In the genomic region with DNA sequence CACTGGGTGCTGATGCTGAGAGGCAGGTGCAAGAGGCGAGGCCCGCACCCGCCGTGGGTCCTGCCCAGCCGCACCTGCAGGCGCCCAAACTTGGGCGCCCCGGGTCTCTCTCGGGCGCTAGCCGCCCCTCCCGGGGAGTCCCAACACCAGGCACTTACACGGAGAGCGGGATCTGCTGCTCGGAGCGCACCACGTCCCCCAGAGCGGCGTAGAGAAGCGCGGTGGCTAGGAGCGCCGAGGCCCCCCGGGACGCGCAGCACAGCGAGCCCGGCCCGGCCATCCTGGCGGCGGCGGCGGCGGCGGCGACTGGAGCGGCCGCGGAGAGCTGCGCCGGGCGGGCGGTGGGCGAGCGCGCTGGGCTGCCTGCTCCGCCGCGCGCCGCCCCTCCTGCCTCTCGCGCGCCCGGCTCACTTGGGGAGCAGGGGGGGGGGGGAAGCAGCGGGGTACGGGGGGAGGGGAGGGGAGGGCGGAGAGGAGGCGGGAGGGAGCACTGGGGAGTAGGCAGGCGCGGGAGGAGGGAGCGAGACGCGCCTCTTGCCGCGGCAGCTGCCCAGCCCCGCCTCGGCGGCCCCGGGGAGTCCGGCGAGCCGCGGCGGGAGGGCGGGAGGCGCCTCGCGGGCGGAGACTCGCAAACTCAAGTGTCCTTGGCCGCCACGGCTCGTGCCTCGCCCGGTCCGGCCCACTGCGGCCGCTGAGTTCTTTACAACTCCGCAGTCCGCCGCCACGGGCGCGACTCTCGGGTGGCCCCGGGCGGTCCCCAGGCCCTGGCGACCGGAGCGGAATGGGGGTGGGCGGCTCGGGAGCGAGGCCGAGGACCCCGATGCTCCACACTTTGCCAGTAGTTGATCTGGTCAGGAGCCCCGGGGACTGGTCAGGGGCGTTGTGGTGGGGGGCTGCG, we compare ENCODE assay signal across 8 mouse cellular contexts. TPM values are rescaled to one million over a fixed set of nuclear protein-coding genes. Genes with fewer than 3 reads are reported as not detected.
DNase-seq lines count a peak whose midpoint lies in the region; ATAC-seq and TF ChIP-seq lines count a peak whose summit lies in the region.

A gene (minus strand): TSS at position 377 of the 898 bp plus-strand sequence.

- peak within 1 kb of the TSS; percentile 85 for H3K27ac ChIP-seq in embryonic facial prominence, embryonic 10.5 days (replicated peaks)
- H3K27ac ChIP-seq in heart, adult 2 months = no peak within 1 kb of the TSS
- H3K27ac ChIP-seq in kidney, adult 2 months (ENCODE audit: insufficient read depth, low read depth, low read length) = no peak within 1 kb of the TSS
- H3K27ac ChIP-seq in limb, embryonic 10.5 days = peak within 1 kb of the TSS; percentile 81
- peak within 1 kb of the TSS; percentile 86 for H3K27ac ChIP-seq in midbrain, embryonic 13.5 days
- peak within 1 kb of the TSS; percentile 14; the same call in 1 of the 2 replicates for H3K27ac ChIP-seq in stomach, embryonic 16.5 days (ENCODE audit: low read length)

- no peak for TF ChIP-seq EP300 in heart, adult 2 months (IDR thresholded peaks at IDR 0.05; ENCODE audit: insufficient read depth, low read depth, low read length)

- H3K9me3 ChIP-seq in embryonic facial prominence, embryonic 10.5 days = no peaks in the 10 kb centered on the region
- H3K9me3 ChIP-seq in limb, embryonic 10.5 days (replicated peaks) = no peaks in the 10 kb centered on the region
- no peaks in the 10 kb centered on the region for H3K9me3 ChIP-seq in midbrain, embryonic 13.5 days
- no peaks in the 10 kb centered on the region for H3K9me3 ChIP-seq in stomach, embryonic 16.5 days (replicated peaks; ENCODE audit: control insufficient read depth, low read length)

- peak; percentile 79 for ATAC-seq in midbrain, embryonic 13.5 days
- ATAC-seq in stomach, embryonic 16.5 days (ENCODE audit: insufficient read depth, low FRiP score) = peak; percentile 80

- no peaks in the 10 kb centered on the region for H3K79me2 ChIP-seq in heart, adult 2 months (replicated peaks; ENCODE audit: control insufficient read depth, insufficient read depth, low read length)

- peak; percentile 86 to 88 for DNase-seq in adrenal gland, postnatal 36 days
- DNase-seq in embryonic facial prominence, embryonic 10.5 days (ENCODE audit: low spot score) = peak; percentile 79
- DNase-seq in heart, adult 2 months = peak; percentile 63 to 70
- peak; percentile 68 for DNase-seq in kidney, adult 2 months
- peak; percentile 76 for DNase-seq in limb, embryonic 10.5 days (ENCODE audit: low spot score)
- no peak for DNase-seq in spleen, postnatal 14 days (ENCODE audit: low spot score in 2 of 2)

- TF ChIP-seq POLR2A in heart, adult 2 months (IDR thresholded peaks at IDR 0.05; ENCODE audit: insufficient read depth, low read depth, low read length) = no peak
- no peak for TF ChIP-seq POLR2A in kidney, adult 2 months (IDR thresholded peaks at IDR 0.05; ENCODE audit: low read depth, low read length)

- peak within 1 kb of the TSS; percentile 80 for H3K4me3 ChIP-seq in embryonic facial prominence, embryonic 10.5 days
- peak within 1 kb of the TSS; percentile 50 for H3K4me3 ChIP-seq in heart, adult 2 months
- peak within 1 kb of the TSS; percentile 41 for H3K4me3 ChIP-seq in kidney, adult 2 months (ENCODE audit: insufficient read depth, low read depth, low read length)
- peak within 1 kb of the TSS; percentile 78 for H3K4me3 ChIP-seq in limb, embryonic 10.5 days
- peak within 1 kb of the TSS; percentile 67 for H3K4me3 ChIP-seq in midbrain, embryonic 13.5 days (replicated peaks)
- H3K4me3 ChIP-seq in stomach, embryonic 16.5 days (replicated peaks; ENCODE audit: low read length) = peak within 1 kb of the TSS; percentile 67

- intact Hi-C loops in heart, adult 2 months (cut with DNase I) = no loop called here

- peaks cover 38% of the 10 kb centered on the region for H3K4me1 ChIP-seq in embryonic facial prominence, embryonic 10.5 days
- no peaks in the 10 kb centered on the region for H3K4me1 ChIP-seq in heart, adult 2 months (ENCODE audit: control insufficient read depth, insufficient read depth, low read length)
- no peaks in the 10 kb centered on the region for H3K4me1 ChIP-seq in kidney, adult 2 months (ENCODE audit: control insufficient read depth, insufficient read depth, low read length)
- peaks cover 30% of the 10 kb centered on the region for H3K4me1 ChIP-seq in limb, embryonic 10.5 days
- H3K4me1 ChIP-seq in midbrain, embryonic 13.5 days (replicated peaks) = peaks cover 35% of the 10 kb centered on the region
- peaks cover 6% of the 10 kb centered on the region for H3K4me1 ChIP-seq in stomach, embryonic 16.5 days (ENCODE audit: control insufficient read depth, insufficient read depth, low read length)

- H3K4me2 ChIP-seq in midbrain, embryonic 13.5 days (replicated peaks) = peak within 1 kb of the TSS; percentile 99
- H3K4me2 ChIP-seq in stomach, embryonic 16.5 days (ENCODE audit: low read depth, low read length) = peak within 1 kb of the TSS; percentile 100

- WGBS in embryonic facial prominence, embryonic 10.5 days = under 1% methylated on average over 81 of the region's 109 CpGs
- WGBS in heart, adult 2 months = 1% methylated on average over 69 of the region's 109 CpGs
- under 1% methylated on average over 80 of the region's 109 CpGs for WGBS in kidney, adult 2 months
- 3% methylated on average over 98 of the region's 109 CpGs for WGBS in limb, embryonic 10.5 days
- WGBS in midbrain, embryonic 13.5 days = 1% methylated on average over 48 of the region's 109 CpGs
- under 1% methylated on average over 66 of the region's 109 CpGs for whole genome bisulfite sequencing in stomach, embryonic 16.5 days

- peak within 1 kb of the TSS; percentile 50 for H3K9ac ChIP-seq in heart, adult 2 months (ENCODE audit: low read depth, low read length)
- peak within 1 kb of the TSS; percentile 83 for H3K9ac ChIP-seq in midbrain, embryonic 13.5 days (replicated peaks)
- peak within 1 kb of the TSS; percentile 75 for H3K9ac ChIP-seq in stomach, embryonic 16.5 days (ENCODE audit: low read length)

- H3K27me3 ChIP-seq in embryonic facial prominence, embryonic 10.5 days (replicated peaks; ENCODE audit: low read depth, poor library complexity, severe bottlenecking) = peaks cover 96% of the 10 kb centered on the region
- peaks cover 14% of the 10 kb centered on the region for H3K27me3 ChIP-seq in heart, adult 2 months (ENCODE audit: control insufficient read depth, insufficient read depth, low read length)
- H3K27me3 ChIP-seq in kidney, adult 2 months (replicated peaks; ENCODE audit: control insufficient read depth, insufficient read depth, low read length) = peaks cover 10% of the 10 kb centered on the region
- peaks cover 97% of the 10 kb centered on the region for H3K27me3 ChIP-seq in limb, embryonic 10.5 days (ENCODE audit: low read depth, poor library complexity, severe bottlenecking)
- H3K27me3 ChIP-seq in midbrain, embryonic 13.5 days = peaks cover 65% of the 10 kb centered on the region
- H3K27me3 ChIP-seq in stomach, embryonic 16.5 days (ENCODE audit: control insufficient read depth, insufficient read depth, low read length) = peaks cover 76% of the 10 kb centered on the region

- TF ChIP-seq CTCF in heart, adult 2 months (IDR thresholded peaks at IDR 0.05) = no peak
- TF ChIP-seq CTCF in kidney, adult 2 months (conservative IDR thresholded peaks at IDR 0.05; ENCODE audit: insufficient read depth, insufficient read length, low read depth, low read length) = no peak

- no peaks in the 10 kb centered on the region for H3K36me3 ChIP-seq in embryonic facial prominence, embryonic 10.5 days (replicated peaks)
- no peaks in the 10 kb centered on the region for H3K36me3 ChIP-seq in heart, adult 2 months (ENCODE audit: control insufficient read depth, insufficient read depth, low read length)
- H3K36me3 ChIP-seq in kidney, adult 2 months (ENCODE audit: control insufficient read depth, insufficient read depth, low read length) = no peaks in the 10 kb centered on the region
- no peaks in the 10 kb centered on the region for H3K36me3 ChIP-seq in limb, embryonic 10.5 days
- no peaks in the 10 kb centered on the region for H3K36me3 ChIP-seq in midbrain, embryonic 13.5 days
- H3K36me3 ChIP-seq in stomach, embryonic 16.5 days (ENCODE audit: control insufficient read depth, insufficient read depth, low read length) = no peaks in the 10 kb centered on the region

RNA-seq across cellular contexts. Expression of the gene that starts here (rescaled TPM):
- total RNA-seq in adrenal gland, postnatal 36 days (2021) = 1 to 10 TPM; 2.9 to 4.5 TPM
- 1.8 and 1.9 TPM in 2 replicates for polyA plus RNA-seq in embryonic facial prominence, embryonic 10.5 days (2016; fragmentation: Nextera tagmentation; extraction: Ambion mirVana)
- total RNA-seq in heart, adult 2 months (2021) = under 1 TPM; 0.61 to 0.70 TPM
- polyA plus RNA-seq in heart, adult 2 months (2012; rRNA removed) = 0.78 and 1.5 TPM in 2 replicates
- polyA plus RNA-seq in kidney, adult 2 months (2012; rRNA removed) = 0.14 and 0.22 TPM in 2 replicates
- 0.55 and 0.86 TPM in 2 replicates for polyA plus RNA-seq in limb, embryonic 10.5 days (2016; fragmentation: Nextera tagmentation; extraction: Ambion mirVana)
- polyA plus RNA-seq in midbrain, embryonic 13.5 days (2015; fragmentation: Nextera tagmentation; extraction: Ambion mirVana) = 28.6 and 35.6 TPM in 2 replicates
- polyA plus RNA-seq in stomach, embryonic 16.5 days (2015; fragmentation: Nextera tagmentation; extraction: Ambion mirVana) = 1.2 and 1.6 TPM in 2 replicates

Comparison
In these comparisons a context has a peak if more than half of its experiments do, and no peak if none do; other contexts are left out.
1. RNA of the gene that starts here (polyA plus RNA-seq): 28.6 to 35.6 TPM in midbrain, embryonic 13.5 days; 1.8 to 1.9 TPM in embryonic facial prominence, embryonic 10.5 days, 1.2 to 1.6 TPM in stomach, embryonic 16.5 days, 0.55 to 0.86 TPM in limb, embryonic 10.5 days, 0.78 to 1.5 TPM in heart, adult 2 months and 0.14 to 0.22 TPM in kidney, adult 2 months; every median in the first group is over 10 times any median in the second.
2. Peak in DNase-seq and H3K4me3 ChIP-seq in kidney, adult 2 months; RNA of the gene not detected or under 1 TPM.
3. Peak in DNase-seq, H3K4me3 ChIP-seq and H3K27ac ChIP-seq in limb, embryonic 10.5 days; RNA of the gene not detected or under 1 TPM.
4. DNase-seq: peak in adrenal gland, postnatal 36 days (2 of 2), embryonic facial prominence, embryonic 10.5 days (single experiment) and heart, adult 2 months (2 of 2); none in spleen, postnatal 14 days (0 of 2).
5. H3K27ac ChIP-seq: peak in embryonic facial prominence, embryonic 10.5 days (single experiment), midbrain, embryonic 13.5 days (single experiment) and stomach, embryonic 16.5 days (single experiment); none in heart, adult 2 months (single experiment) and kidney, adult 2 months (single experiment).
6. Peak in every context shown above with its lines, with median percentiles within 50 percentile points of each other: H3K4me3 ChIP-seq and H3K9ac ChIP-seq.